ENCODE assay signal across 21 mouse cellular contexts in the genomic region with DNA sequence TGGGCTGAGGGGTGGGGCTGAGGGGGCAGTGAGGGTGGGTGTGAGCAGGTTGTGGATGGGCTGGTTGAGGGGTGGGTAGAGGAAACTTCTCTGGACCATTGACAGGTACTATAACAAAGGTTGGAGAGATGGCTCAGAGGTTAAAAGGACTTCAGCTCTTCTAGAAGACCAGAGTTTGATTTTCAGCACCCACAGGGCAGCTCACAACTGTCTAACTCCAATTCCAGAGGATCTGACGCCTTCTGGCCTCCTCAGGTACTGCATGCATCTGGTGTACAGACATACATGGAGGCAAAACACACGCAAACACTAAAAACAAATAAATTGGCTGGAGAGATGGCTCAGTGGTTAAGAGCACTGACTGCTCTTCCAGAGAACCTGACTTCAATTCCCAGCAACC. TPM values are rescaled to one million over a fixed set of nuclear protein-coding genes. Genes with fewer than 3 reads are reported as not detected.
DNase-seq lines count a peak whose midpoint lies in the region; ATAC-seq and TF ChIP-seq lines count a peak whose summit lies in the region.
"Had no signal": no experiment of that assay in that cellular context is flagged by ENCODE, and none has a peak within 500 bp of the region (broad histone marks: within the 10 kb centered on the region; RNA-seq: fewer than 3 reads in every experiment).

No protein-coding gene starts in this region.

- H3K27me3 ChIP-seq in heart, embryonic 10.5 days (ENCODE audit: insufficient read depth, poor library complexity, severe bottlenecking) = no peaks in the 10 kb centered on the region
- H3K27me3 ChIP-seq in liver, postnatal 0 days (ENCODE audit: insufficient read depth, low read length) = no peaks in the 10 kb centered on the region
- 0 out of 2 replicates have a peak, but pooled peaks cover 7% of the 10 kb centered on the region for H3K27me3 ChIP-seq in liver, embryonic 12.5 days (replicated peaks)
- H3K27me3 ChIP-seq in MEL (ENCODE audit: control insufficient read depth in 1 of 2, insufficient read depth in 2 of 2, low read length in 2 of 2) = peaks cover 3 to 8% of the 10 kb centered on the region in 2 experiments; a peak in 3 of 4 replicates
- no peaks in the 10 kb centered on the region; the same call in 1 of the 2 replicates for H3K27me3 ChIP-seq in splenic B cell, adult 2 months (ENCODE audit: control insufficient read depth, insufficient read depth, low read length, poor library complexity, severe bottlenecking)
- no peaks in the 10 kb centered on the region for H3K27me3 ChIP-seq in forebrain, embryonic 14.5 days (replicated peaks; ENCODE audit: control insufficient read depth, insufficient read depth, low read length)
- H3K27me3 ChIP-seq: lung, embryonic 15.5 days had no signal

- no peak overlapping the region for H3K4me2 ChIP-seq in liver, postnatal 0 days (ENCODE audit: low read depth, low read length)
- no peak overlapping the region for H3K4me2 ChIP-seq in liver, embryonic 12.5 days
- H3K4me2 ChIP-seq in forebrain, embryonic 14.5 days (ENCODE audit: low read length) = no peak overlapping the region
- H3K4me2 ChIP-seq: lung, embryonic 15.5 days had no signal

- H3K36me3 ChIP-seq in heart, embryonic 10.5 days = no peaks in the 10 kb centered on the region
- no peaks in the 10 kb centered on the region for H3K36me3 ChIP-seq in liver, postnatal 0 days (replicated peaks; ENCODE audit: insufficient read depth, low read length)
- H3K36me3 ChIP-seq in liver, embryonic 12.5 days = no peaks in the 10 kb centered on the region
- no peaks in the 10 kb centered on the region for H3K36me3 ChIP-seq in MEL (ENCODE audit: control insufficient read depth in 1 of 2, insufficient read depth in 2 of 2, low read length in 2 of 2)
- H3K36me3 ChIP-seq in splenic B cell, adult 2 months (ENCODE audit: control insufficient read depth, insufficient read depth, low read length, poor library complexity, severe bottlenecking) = no peaks in the 10 kb centered on the region
- no peaks in the 10 kb centered on the region for H3K36me3 ChIP-seq in forebrain, embryonic 14.5 days (ENCODE audit: control insufficient read depth, insufficient read depth, low read length)
- H3K36me3 ChIP-seq: G1E; lung, embryonic 15.5 days had no signal

- TF ChIP-seq CTCF in liver, postnatal 0 days (IDR thresholded peaks at IDR 0.05; ENCODE audit: low read depth) = 0 out of 2 replicates have a peak, but pooled peaks have one; percentile 16
- peak in 1 of 3 experiments; percentile 13; a peak in 2 of 6 replicates for TF ChIP-seq CTCF in MEL (IDR thresholded peaks at IDR 0.05 in 2 of 3, conservative IDR thresholded peaks at IDR 0.05 in 1 of 3; ENCODE audit: control insufficient read depth in 1 of 3, insufficient read depth in 1 of 3, low read depth in 2 of 3, low read length in 3 of 3, poor library complexity in 1 of 3, severe bottlenecking in 1 of 3)

- H3K27ac ChIP-seq in heart, embryonic 10.5 days = no peak overlapping the region
- H3K27ac ChIP-seq in liver, postnatal 0 days (ENCODE audit: low read depth) = no peak overlapping the region
- H3K27ac ChIP-seq in liver, embryonic 12.5 days = no peak overlapping the region
- H3K27ac ChIP-seq in MEL (ENCODE audit: control insufficient read depth, low read depth, low read length) = no peak overlapping the region
- H3K27ac ChIP-seq in forebrain, embryonic 14.5 days (ENCODE audit: low read depth, low read length) = no peak overlapping the region
- H3K27ac ChIP-seq: gastrocnemius, adult 2 months; lung, embryonic 15.5 days had no signal

- no peaks in the 10 kb centered on the region for H3K9me3 ChIP-seq in heart, embryonic 10.5 days
- H3K9me3 ChIP-seq in liver, postnatal 0 days (ENCODE audit: low read length) = no peaks in the 10 kb centered on the region
- H3K9me3 ChIP-seq in liver, embryonic 12.5 days (replicated peaks) = no peaks in the 10 kb centered on the region
- no peaks in the 10 kb centered on the region for H3K9me3 ChIP-seq in MEL (replicated peaks; ENCODE audit: insufficient read depth, low read length)
- H3K9me3 ChIP-seq in forebrain, embryonic 14.5 days (replicated peaks; ENCODE audit: control insufficient read depth, low read length) = no peaks in the 10 kb centered on the region
- H3K9me3 ChIP-seq: G1E; lung, embryonic 15.5 days had no signal

- no peak overlapping the region for H3K9ac ChIP-seq in liver, postnatal 0 days (replicated peaks)
- H3K9ac ChIP-seq in liver, embryonic 12.5 days = no peak overlapping the region
- no peak overlapping the region for H3K9ac ChIP-seq in MEL (ENCODE audit: control insufficient read depth, low read depth, low read length, poor library complexity, severe bottlenecking)
- no peak overlapping the region for H3K9ac ChIP-seq in forebrain, embryonic 14.5 days (ENCODE audit: low read length)
- H3K9ac ChIP-seq: lung, embryonic 15.5 days had no signal

- no peak for TF ChIP-seq RAD21 in MEL (IDR thresholded peaks at IDR 0.05; ENCODE audit: low read depth, low read length)

- no peak for ATAC-seq in liver, postnatal 0 days
- ATAC-seq in liver, embryonic 12.5 days = no peak
- no peak for ATAC-seq in forebrain, embryonic 14.5 days
- ATAC-seq: activated CD4-positive, CD25-positive, alpha-beta regulatory T cell, adult 4 months; intestine, embryonic 16.5 days; midbrain, embryonic 16.5 days had no signal

- no peak for TF ChIP-seq EP300 in liver, postnatal 0 days (IDR thresholded peaks at IDR 0.05; ENCODE audit: low read depth)
- TF ChIP-seq EP300 in MEL (IDR thresholded peaks at IDR 0.05; ENCODE audit: low read depth in 1 of 2, low read length in 2 of 2) = no peak

- peaks cover 21% of the 10 kb centered on the region for H3K4me1 ChIP-seq in heart, embryonic 10.5 days
- no peaks in the 10 kb centered on the region for H3K4me1 ChIP-seq in liver, postnatal 0 days (ENCODE audit: insufficient read depth)
- H3K4me1 ChIP-seq in liver, embryonic 12.5 days = no peaks in the 10 kb centered on the region
- no peaks in the 10 kb centered on the region for H3K4me1 ChIP-seq in MEL (ENCODE audit: control insufficient read depth in 1 of 2, insufficient read depth in 2 of 2, low read length in 2 of 2)
- H3K4me1 ChIP-seq in forebrain, embryonic 14.5 days (ENCODE audit: control insufficient read depth, insufficient read depth, low read length) = no peaks in the 10 kb centered on the region

- DNase-seq in heart, embryonic 10.5 days (ENCODE audit: low spot score) = peak; percentile 68
- no peak for DNase-seq in heart, adult 8-10 months (ENCODE audit: low spot score)
- no peak for DNase-seq in liver, postnatal 0 days
- peak; percentile 18 for DNase-seq in MEL (ENCODE audit: low read depth, low spot score)
- DNase-seq in splenic B cell, adult 2 months (ENCODE audit: low read depth, low spot score) = peak; percentile 11
- no peak for DNase-seq in spleen, postnatal 10 days (ENCODE audit: low spot score in 2 of 2)
- no peak for DNase-seq in forebrain, embryonic 14.5 days (ENCODE audit: low spot score)
- DNase-seq: adrenal gland, postnatal 25 days; cerebellum, adult 8-10 months; gastrocnemius, adult 2 months; heart, adult 11 months; kidney, postnatal 14 days had no signal

- H3K4me3 ChIP-seq in heart, embryonic 10.5 days = no peak overlapping the region
- H3K4me3 ChIP-seq in liver, postnatal 0 days (ENCODE audit: low read depth, low read length) = no peak overlapping the region
- no peak overlapping the region for H3K4me3 ChIP-seq in liver, embryonic 12.5 days
- H3K4me3 ChIP-seq in MEL (ENCODE audit: control insufficient read depth in 1 of 2, insufficient read depth in 1 of 2, low read depth in 2 of 2, low read length in 2 of 2) = no peak overlapping the region
- no peak overlapping the region for H3K4me3 ChIP-seq in forebrain, embryonic 14.5 days (ENCODE audit: low read depth, low read length)
- H3K4me3 ChIP-seq: erythroblast, embryonic 14.5 days; gastrocnemius, adult 2 months; lung, embryonic 15.5 days had no signal

- no peaks in the 10 kb centered on the region for H3K79me2 ChIP-seq in MEL (ENCODE audit: control insufficient read depth, insufficient read depth, low read length, poor library complexity)

- TF ChIP-seq POLR2A in MEL (IDR thresholded peaks at IDR 0.05; ENCODE audit: control insufficient read depth in 1 of 2, insufficient read depth in 1 of 2, low read depth in 1 of 2, low read length in 2 of 2, poor library complexity in 1 of 2) = no peak

- 68% methylated on average over 2 of the region's 2 CpGs for WGBS in heart, embryonic 10.5 days
- WGBS in liver, postnatal 0 days (ENCODE audit: insufficient replicate concordance) = 62% methylated on average over 2 of the region's 2 CpGs
- 50% methylated on average over 2 of the region's 2 CpGs for WGBS in liver, embryonic 12.5 days (ENCODE audit: insufficient replicate concordance)
- WGBS in forebrain, embryonic 14.5 days = 60% methylated on average over 2 of the region's 2 CpGs

RNA-seq across cellular contexts. Expression of gene Rimkla, which starts 19.2 kb away (rescaled TPM):
- 4.4 and 8.2 TPM in 2 replicates for polyA plus RNA-seq in heart, embryonic 10.5 days (2016; fragmentation: Nextera tagmentation; extraction: Ambion mirVana)
- 1 to 10 TPM in 1 of 4 experiments, under 1 TPM in 3; 0.38 to 1.1 (median 0.72) TPM for total RNA-seq in heart, adult 8-10 months (2022)
- not detected in 2 replicates for polyA plus RNA-seq in liver, postnatal 0 days (2015; fragmentation: Nextera tagmentation; extraction: Ambion mirVana)
- 0.04 and 0.08 TPM in 2 replicates for polyA plus RNA-seq in liver, embryonic 12.5 days (2016; fragmentation: Nextera tagmentation; extraction: Ambion mirVana)
- not detected in 2 replicates for total RNA-seq in MEL (2012; rRNA removed)
- not detected for polyA plus RNA-seq in MEL (2012; ENCODE audit: insufficient read depth in 1 of 2, insufficient read length in 2 of 2, low read depth in 1 of 2, low replicate concordance in 2 of 2, missing spikeins in 1 of 2)
- polyA plus RNA-seq in forebrain, embryonic 14.5 days (2014; fragmentation: Nextera tagmentation; extraction: Ambion mirVana) = 17.7 and 22.3 TPM in 2 replicates
- total RNA-seq: common myeloid progenitor, adult 5-6 weeks; G1E; gastrocnemius, adult 2 months; megakaryocyte progenitor cell, adult 5-6 weeks had no signal
- polyA plus RNA-seq: erythroblast, embryonic 14.5 days; G1E had no signal

RNA-seq across cellular contexts. Expression of gene Foxj3, which starts 25.2 kb away (rescaled TPM):
- 22.0 and 28.4 TPM in 2 replicates for polyA plus RNA-seq in heart, embryonic 10.5 days (2016; fragmentation: Nextera tagmentation; extraction: Ambion mirVana)
- total RNA-seq in heart, adult 8-10 months (2022) = 10 to 100 TPM; 29.3 to 31.3 (median 29.7) TPM
- polyA plus RNA-seq in liver, postnatal 0 days (2015; fragmentation: Nextera tagmentation; extraction: Ambion mirVana) = 2.6 and 2.9 TPM in 2 replicates
- 10.0 and 10.8 TPM in 2 replicates for polyA plus RNA-seq in liver, embryonic 12.5 days (2016; fragmentation: Nextera tagmentation; extraction: Ambion mirVana)
- 11.0 and 11.7 TPM in 2 replicates for total RNA-seq in MEL (2012; rRNA removed)
- 10 to 100 TPM in 1 of 2 experiments, not detected in 1; 27.0 TPM for polyA plus RNA-seq in MEL (2012; ENCODE audit: insufficient read depth in 1 of 2, insufficient read length in 2 of 2, low read depth in 1 of 2, low replicate concordance in 2 of 2, missing spikeins in 1 of 2)
- 19.8 and 25.0 TPM in 2 replicates for polyA plus RNA-seq in forebrain, embryonic 14.5 days (2014; fragmentation: Nextera tagmentation; extraction: Ambion mirVana)

RNA-seq across cellular contexts. Expression of gene Frg2f1, which starts 27.7 kb away (rescaled TPM):
- polyA plus RNA-seq in heart, embryonic 10.5 days (2016; fragmentation: Nextera tagmentation; extraction: Ambion mirVana) = 3.2 and 4.6 TPM in 2 replicates
- 1 to 10 TPM; 3.6 to 6.7 (median 5.8) TPM for total RNA-seq in heart, adult 8-10 months (2022)
- polyA plus RNA-seq in liver, postnatal 0 days (2015; fragmentation: Nextera tagmentation; extraction: Ambion mirVana) = 3.8 and 4.3 TPM in 2 replicates
- 1.1 and 1.2 TPM in 2 replicates for polyA plus RNA-seq in liver, embryonic 12.5 days (2016; fragmentation: Nextera tagmentation; extraction: Ambion mirVana)
- 1.2 and 1.5 TPM in 2 replicates for total RNA-seq in MEL (2012; rRNA removed)
- 1 to 10 TPM in 1 of 2 experiments, not detected in 1; 2.0 TPM for polyA plus RNA-seq in MEL (2012; ENCODE audit: insufficient read depth in 1 of 2, insufficient read length in 2 of 2, low read depth in 1 of 2, low replicate concordance in 2 of 2, missing spikeins in 1 of 2)
- 4.2 and 6.5 TPM in 2 replicates for polyA plus RNA-seq in forebrain, embryonic 14.5 days (2014; fragmentation: Nextera tagmentation; extraction: Ambion mirVana)

Comparison
In these comparisons a context has a peak if more than half of its experiments do, and no peak if none do; other contexts are left out.
1. DNase-seq: peak in heart, embryonic 10.5 days (single experiment), MEL (single experiment) and splenic B cell, adult 2 months (single experiment); none in heart, adult 8-10 months (single experiment), liver, postnatal 0 days (single experiment), spleen, postnatal 10 days (0 of 2) and forebrain, embryonic 14.5 days (single experiment).